Mouse (Mus musculus) gastrocnemius, adult 8-10 months (tissue): ENCODE data around the gene Kcnmb2. TPM values are rescaled to one million over a fixed set of nuclear protein-coding genes. Genes with fewer than 3 reads are reported as not detected.
A peak's percentile ranks its signal among the peaks of the same experiment; 100 is the strongest.

Source experiments
- DNase-seq, 2 experiments: peaks; one replicate each; pipeline ENCODE4 v3.0.0; 2022; ENCODE audit warnings: low spot score in 2 of 2
- total RNA-seq, 4 experiments: library from RNA; stranded (reverse); gene quantifications; 2 replicates each; pipeline ENCODE4 v1.2.4; 2022

Gene Kcnmb2
- total RNA-seq, 4 experiments from 2014 or later, result 0.13 TPM; not detected in 3

DNA sequence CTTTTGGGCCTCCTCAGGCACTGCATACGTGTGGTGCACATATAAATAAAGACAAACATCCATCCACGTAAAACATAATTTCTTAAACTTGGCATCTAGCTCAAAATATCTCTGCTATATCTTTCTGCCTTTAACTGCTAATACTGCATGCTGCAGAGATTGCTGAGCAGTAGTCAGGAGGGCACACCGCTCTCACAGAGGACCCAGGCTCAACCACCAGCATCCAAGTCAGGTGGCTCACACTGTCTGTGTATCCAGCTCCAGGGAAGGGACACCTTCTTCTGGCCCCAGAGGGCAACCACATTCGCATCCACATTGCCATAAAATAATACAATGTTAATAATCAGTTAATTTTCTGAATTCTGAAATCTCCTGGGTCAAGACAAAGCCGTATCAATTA, 241.9 kb downstream of the Kcnmb2 start:
- DNase-seq, result no peak

DNA sequence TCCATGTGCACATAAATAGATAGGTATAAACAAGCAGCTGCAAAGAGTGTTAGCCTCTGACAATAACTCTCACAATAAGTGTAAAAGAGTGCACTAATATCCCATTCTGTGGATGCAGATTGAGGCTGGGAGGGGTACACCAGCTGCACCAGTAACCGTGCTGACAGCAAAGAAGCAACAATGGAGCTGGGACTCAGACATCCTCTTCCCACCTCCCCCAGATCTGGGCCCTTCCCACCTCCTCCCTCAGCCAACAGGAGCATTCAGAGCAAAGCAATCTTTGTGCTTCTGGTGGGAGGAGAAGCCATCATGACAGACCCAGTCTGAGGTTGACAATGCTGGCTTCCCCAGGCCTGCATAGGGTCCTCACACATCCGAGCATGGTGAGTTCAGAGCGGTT, 242.3 kb downstream of the Kcnmb2 start:
- no peak for DNase-seq

DNA sequence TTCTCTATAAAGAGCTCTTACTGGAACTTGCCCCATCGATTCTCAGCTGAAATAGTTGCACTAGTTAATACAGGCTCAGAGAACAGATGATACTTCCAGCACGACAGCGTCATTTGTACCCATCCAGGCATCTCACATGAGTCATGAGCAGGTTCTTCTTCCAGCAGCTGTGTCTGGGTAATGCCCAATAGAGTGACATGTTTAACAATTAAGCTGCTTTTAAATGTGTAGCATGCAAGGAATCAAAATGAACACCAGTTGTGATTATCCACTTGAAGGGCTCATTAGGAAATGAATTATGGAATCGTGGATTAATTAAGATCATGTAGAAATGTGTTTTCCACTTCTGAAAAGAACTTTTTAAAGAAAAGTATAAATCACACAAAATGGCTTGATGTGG, 245.4 kb downstream of the Kcnmb2 start:
- DNase-seq, result no peak

DNA sequence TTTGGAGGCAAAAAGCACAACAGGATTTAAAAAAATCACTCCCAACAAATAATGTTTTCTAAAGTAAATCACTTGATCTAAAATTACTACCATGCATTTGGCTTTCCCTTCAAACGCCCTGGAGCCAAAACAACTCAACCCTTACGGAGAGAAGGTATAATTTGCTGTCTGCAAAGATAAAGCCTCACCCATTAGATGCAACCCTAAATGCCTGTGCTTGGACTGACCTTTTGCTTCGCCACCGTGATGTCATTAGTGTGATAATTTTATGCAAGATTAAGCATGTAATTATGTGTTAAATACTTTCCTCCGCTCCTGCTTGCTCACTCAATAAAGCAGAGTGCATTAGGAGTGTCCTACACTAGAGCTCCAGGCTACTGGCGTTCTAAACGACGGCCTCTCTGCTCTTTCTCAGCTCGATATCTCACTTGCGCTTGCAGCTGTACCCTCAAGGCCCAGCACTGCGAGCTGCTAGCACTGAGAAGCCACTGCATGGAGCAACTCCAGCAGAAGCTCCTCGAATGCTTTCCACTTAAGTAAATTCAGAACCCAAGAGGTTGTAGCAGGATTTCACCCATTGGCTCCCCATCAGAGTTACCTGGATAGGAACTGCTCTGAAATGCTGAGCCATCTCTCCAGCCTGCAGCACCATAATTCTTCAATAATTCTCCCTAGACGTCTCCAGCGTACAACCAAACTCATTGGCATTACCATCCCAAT, 247.7 kb downstream of the Kcnmb2 start:
- no peak for DNase-seq

DNA sequence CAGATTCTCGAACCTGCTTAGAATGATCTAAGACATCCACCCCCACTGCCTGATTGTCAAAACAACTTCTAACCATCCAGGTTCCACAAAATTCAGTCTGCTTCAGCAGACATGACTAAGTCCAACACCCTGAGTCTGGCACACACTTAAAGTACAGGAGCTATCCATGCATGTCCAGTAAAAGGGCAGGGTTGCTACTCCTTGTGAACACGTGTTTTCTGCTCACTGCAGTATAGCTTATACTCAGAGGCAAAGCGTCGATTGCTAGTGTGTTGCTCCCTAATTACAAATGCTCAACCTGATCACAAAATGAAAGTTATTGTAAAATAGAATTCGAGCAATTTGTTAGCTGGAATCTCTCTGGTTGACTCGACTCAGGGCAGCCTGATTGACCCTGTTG, 278.2 kb downstream of the Kcnmb2 start:
- no peak for DNase-seq

DNA sequence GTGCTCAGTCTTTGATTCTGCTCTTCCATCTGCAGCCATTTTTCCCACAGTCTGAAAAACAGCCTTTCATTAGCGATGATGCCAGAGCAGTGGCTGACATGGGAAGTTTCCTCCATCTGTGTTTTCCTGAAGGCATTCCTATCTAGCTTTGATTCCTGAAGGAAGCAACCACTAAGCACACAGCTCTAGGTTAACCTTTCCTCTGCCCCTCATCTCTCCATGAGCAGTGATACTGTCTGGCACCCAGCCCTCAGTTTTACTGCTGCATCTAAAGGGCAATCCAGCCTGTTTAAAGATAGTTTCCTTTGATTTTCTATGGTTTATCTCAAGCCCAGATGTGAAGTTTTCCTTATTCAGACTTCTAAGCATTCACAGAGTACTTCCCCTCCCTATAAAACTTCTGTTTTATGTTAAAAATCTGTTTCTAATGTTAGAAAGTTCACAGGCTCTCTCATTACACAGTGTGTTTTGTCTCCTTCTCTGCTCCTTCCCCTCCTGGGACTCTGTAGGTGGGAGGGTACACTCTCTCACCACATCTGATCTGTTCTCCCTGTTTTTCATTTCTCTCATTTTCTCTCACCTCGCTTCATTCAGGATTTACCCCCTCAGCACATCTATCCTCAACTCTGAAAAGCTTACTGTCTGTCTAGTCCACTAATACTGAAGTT, 283.7 kb downstream of the Kcnmb2 start:
- no peak for DNase-seq

DNA sequence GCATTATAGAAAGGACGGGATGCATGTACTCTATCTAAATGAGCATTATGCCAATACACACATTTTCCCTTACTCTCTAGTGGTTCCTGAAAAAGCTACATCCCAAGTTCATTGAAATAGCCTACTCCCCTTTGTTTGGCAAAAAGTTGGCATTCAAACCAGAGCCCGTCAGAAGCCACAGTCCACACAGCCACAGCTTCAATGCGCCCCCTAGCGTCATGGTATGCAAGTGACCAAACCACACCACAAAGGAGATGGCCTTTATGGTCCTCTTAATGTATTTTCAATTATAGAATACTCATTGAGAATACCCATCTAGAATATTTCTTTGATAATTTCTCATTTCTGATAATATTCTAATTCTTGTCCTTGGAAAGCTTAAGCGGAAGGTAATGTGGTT, 286.2 kb downstream of the Kcnmb2 start:
- DNase-seq, result peak in 1 of 2 experiments; percentile 4

DNA sequence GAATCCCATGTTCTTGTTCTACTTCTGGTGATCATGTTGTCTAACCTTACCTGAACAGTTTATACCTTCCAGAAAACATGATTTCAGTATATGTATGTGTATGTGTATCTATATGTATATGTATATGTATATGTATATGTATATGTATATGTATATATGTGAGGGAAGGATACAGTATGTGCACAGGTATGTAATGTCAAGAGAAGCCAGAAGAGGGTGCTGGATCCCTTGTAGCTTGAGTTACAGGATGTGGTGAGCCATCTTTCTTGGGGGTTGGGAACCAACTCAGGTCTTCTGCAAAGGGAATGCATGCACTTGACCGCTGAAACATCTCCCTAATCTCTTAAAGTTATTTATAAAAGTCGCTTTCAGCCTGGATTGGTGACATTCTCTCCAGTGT, 286.6 kb downstream of the Kcnmb2 start:
- no peak for DNase-seq

DNA sequence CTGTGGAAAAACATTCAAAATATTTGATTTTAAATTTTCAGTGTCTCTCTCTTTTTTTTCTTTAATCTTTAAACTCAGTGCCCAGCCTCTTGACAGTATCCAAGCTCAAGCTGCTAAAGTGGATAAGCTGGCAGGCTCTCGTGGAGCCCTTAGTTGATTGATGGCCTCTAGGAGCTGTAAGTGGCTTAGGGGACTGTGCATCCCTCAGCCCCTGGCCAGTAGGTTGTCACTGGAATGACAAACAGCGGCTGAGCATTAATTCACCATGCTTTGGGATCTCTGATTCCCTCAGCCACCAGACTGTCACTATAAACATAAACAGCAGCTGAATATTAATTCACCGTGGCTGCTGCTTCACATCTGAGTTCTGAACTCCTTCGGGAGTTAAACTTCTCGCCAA, 287.6 kb downstream of the Kcnmb2 start:
- DNase-seq, result no peak

DNA sequence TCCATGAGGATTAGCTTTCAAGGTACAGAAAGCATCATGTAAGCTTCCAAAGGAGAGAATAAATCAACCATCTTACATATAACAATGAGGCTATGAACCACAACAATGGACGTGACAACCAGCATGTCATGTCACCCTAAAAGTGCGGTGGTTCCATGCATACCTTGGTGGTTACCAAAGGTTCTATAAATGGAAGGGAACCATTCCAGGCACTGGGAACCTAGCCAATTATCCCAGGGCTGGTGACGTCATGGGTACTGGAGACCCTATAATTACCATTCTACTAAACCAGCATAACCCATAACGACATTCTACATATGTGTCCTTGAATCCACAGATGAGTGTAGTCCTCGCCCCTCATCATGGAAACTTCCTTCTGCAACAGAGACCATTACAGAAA, 291.7 kb downstream of the Kcnmb2 start:
- DNase-seq, result no peak

DNA sequence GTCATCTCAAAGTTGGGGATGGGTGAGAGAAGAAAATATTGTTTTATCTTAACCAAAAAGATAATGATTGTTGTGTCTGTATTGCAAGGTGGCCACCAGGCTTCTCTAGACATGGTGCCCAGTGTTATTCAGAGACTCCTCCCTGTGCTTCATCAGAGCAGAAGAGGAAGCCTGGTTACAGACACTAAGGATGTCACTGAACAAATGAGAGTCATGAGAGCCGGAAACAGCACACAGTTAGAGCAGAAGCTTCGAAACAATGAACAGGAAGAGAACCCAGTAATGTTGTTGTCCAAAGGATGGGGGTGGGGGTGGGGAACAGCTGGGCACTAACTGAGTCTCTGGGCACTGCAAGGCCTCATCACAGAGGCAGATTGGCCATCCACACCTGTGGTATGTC, 324.4 kb downstream of the Kcnmb2 start:
- DNase-seq, result no peak

DNA sequence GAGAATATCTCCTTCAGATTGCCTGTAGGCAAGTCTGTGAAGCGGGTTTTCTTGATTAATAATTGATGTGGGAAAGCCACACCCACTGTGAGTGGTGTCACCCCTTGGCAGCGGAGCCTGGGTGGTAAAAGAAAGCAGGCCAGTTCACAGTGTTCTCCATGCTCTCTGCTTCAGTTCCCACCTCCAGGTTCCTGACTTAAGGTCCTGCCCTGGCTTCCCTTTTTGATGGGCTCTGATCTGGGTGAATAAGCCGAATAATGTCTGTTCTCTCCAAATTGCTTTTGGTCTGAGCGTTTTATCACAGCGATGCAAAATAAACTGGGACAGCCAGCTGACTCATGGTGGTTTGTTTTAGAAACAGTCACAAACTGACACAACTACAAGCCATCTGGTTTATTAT, 334.5 kb downstream of the Kcnmb2 start:
- no peak for DNase-seq
